Mouse (Mus musculus): ENCODE data around the gene Lrp8. TPM values are rescaled to one million over a fixed set of nuclear protein-coding genes. Genes with fewer than 3 reads are reported as not detected.

Gene Lrp8
- 3.2 TPM for polyA plus RNA-seq (2012; fragmentation: generic; extraction: Trizol)

- H3K36me3 ChIP-seq (ENCODE audit: control insufficient read depth, insufficient read depth): no peaks in the 10 kb centered on the region
- H3K79me2 ChIP-seq (ENCODE audit: control insufficient read depth, insufficient read depth): no peaks in the 10 kb centered on the region
- TF ChIP-seq MAX (IDR thresholded peaks at IDR 0.05; ENCODE audit: low read depth) (no peak), MYOG (IDR thresholded peaks at IDR 0.05; ENCODE audit: control insufficient read depth in 1 of 3, insufficient read depth in 1 of 3, insufficient read length in 2 of 3, low read depth in 2 of 3) (no peak), TCF12 (IDR thresholded peaks at IDR 0.05; ENCODE audit: insufficient read depth, poor library complexity, severe bottlenecking) (no peak), CEBPB (IDR thresholded peaks at IDR 0.05; ENCODE audit: insufficient read depth, poor library complexity, severe bottlenecking) (no peak), TCF3 (IDR thresholded peaks at IDR 0.05; ENCODE audit: insufficient read length, low read depth) (no peak), E2F4 (IDR thresholded peaks at IDR 0.05; ENCODE audit: insufficient read depth) (no peak), MYOD1 (IDR thresholded peaks at IDR 0.05; ENCODE audit: control insufficient read depth in 1 of 3, insufficient read length in 2 of 3, low read depth in 2 of 3) (no peak), POLR2AphosphoS2 (IDR thresholded peaks at IDR 0.05; ENCODE audit: insufficient read length, low read depth) (no peak), SRF (IDR thresholded peaks at IDR 0.05; ENCODE audit: control insufficient read depth, insufficient read length, low read depth) (no peak), REST (IDR thresholded peaks at IDR 0.05; ENCODE audit: insufficient read depth, insufficient read length) (no peak)
- H3K27me3 ChIP-seq (ENCODE audit: control insufficient read depth, insufficient read depth, insufficient read length): no peaks in the 10 kb centered on the region
- peak within 1 kb of the TSS; percentile 50 for H3K4me3 ChIP-seq
- peak within 1 kb of the TSS; percentile 14 for H3ac ChIP-seq (ENCODE audit: control insufficient read depth, insufficient read length)
- peak within 1 kb of the TSS; percentile 96 for H3K4me2 ChIP-seq (ENCODE audit: low read depth)
Observed at GRCm38 (mm10) chr4:107802185-107802449, at the start of gene Lrp8. Gene Lrp8, plus strand, starts transcription at chr4:107802261.

GRCm38 (mm10) chr4:107756222-107756621, 45.8 kb upstream of the Lrp8 start:
- Histone ChIP-seq H3K4me2 (ENCODE audit: low read depth) (no peak overlapping the region), H3ac (ENCODE audit: control insufficient read depth, insufficient read length) (no peak overlapping the region), H3K4me3 (no peak overlapping the region), H3K36me3 (ENCODE audit: control insufficient read depth, insufficient read depth) (no peaks in the 10 kb centered on the region), H3K27me3 (ENCODE audit: control insufficient read depth, insufficient read depth, insufficient read length) (peaks cover 25% of the 10 kb centered on the region), H3K79me2 (ENCODE audit: control insufficient read depth, insufficient read depth) (no peaks in the 10 kb centered on the region)
- TF ChIP-seq POLR2A (IDR thresholded peaks at IDR 0.05; ENCODE audit: insufficient read length, low read depth) (no peak), SRF (IDR thresholded peaks at IDR 0.05; ENCODE audit: control insufficient read depth, insufficient read length, low read depth) (no peak), E2F4 (IDR thresholded peaks at IDR 0.05; ENCODE audit: insufficient read depth) (no peak), MYOD1 (IDR thresholded peaks at IDR 0.05; ENCODE audit: control insufficient read depth in 1 of 3, insufficient read length in 2 of 3, low read depth in 2 of 3) (no peak), TCF12 (IDR thresholded peaks at IDR 0.05; ENCODE audit: insufficient read depth, poor library complexity, severe bottlenecking) (no peak)

GRCm38 (mm10) chr4:107757487-107758470, 44.3 kb upstream of the Lrp8 start:
- Histone ChIP-seq H3K36me3 (ENCODE audit: control insufficient read depth, insufficient read depth) (no peaks in the 10 kb centered on the region), H3K79me2 (ENCODE audit: control insufficient read depth, insufficient read depth) (no peaks in the 10 kb centered on the region), H3K27me3 (ENCODE audit: control insufficient read depth, insufficient read depth, insufficient read length) (peaks cover 33% of the 10 kb centered on the region), H3K4me2 (ENCODE audit: low read depth) (no peak overlapping the region), H3ac (ENCODE audit: control insufficient read depth, insufficient read length) (no peak overlapping the region), H3K4me3 (no peak overlapping the region)
- TF ChIP-seq TCF12 (IDR thresholded peaks at IDR 0.05; ENCODE audit: insufficient read depth, poor library complexity, severe bottlenecking): no peak

GRCm38 (mm10) chr4:107758938-107759337, 43.1 kb upstream of the Lrp8 start:
- Histone ChIP-seq H3K4me2 (ENCODE audit: low read depth) (no peak overlapping the region), H3K79me2 (ENCODE audit: control insufficient read depth, insufficient read depth) (no peaks in the 10 kb centered on the region), H3K36me3 (ENCODE audit: control insufficient read depth, insufficient read depth) (no peaks in the 10 kb centered on the region), H3ac (ENCODE audit: control insufficient read depth, insufficient read length) (no peak overlapping the region), H3K4me3 (no peak overlapping the region), H3K27me3 (ENCODE audit: control insufficient read depth, insufficient read depth, insufficient read length) (peaks cover 33% of the 10 kb centered on the region)
- TF ChIP-seq SRF (IDR thresholded peaks at IDR 0.05; ENCODE audit: control insufficient read depth, insufficient read length, low read depth) (no peak), CEBPB (IDR thresholded peaks at IDR 0.05; ENCODE audit: insufficient read depth, poor library complexity, severe bottlenecking) (no peak), REST (IDR thresholded peaks at IDR 0.05; ENCODE audit: insufficient read depth, insufficient read length) (no peak), MYOG (IDR thresholded peaks at IDR 0.05; ENCODE audit: control insufficient read depth in 1 of 3, insufficient read depth in 1 of 3, insufficient read length in 2 of 3, low read depth in 2 of 3) (no peak), POLR2AphosphoS2 (IDR thresholded peaks at IDR 0.05; ENCODE audit: insufficient read length, low read depth) (no peak), USF1 (IDR thresholded peaks at IDR 0.05; ENCODE audit: low read depth) (no peak)

- no peak overlapping the region for H3K4me2 ChIP-seq (ENCODE audit: low read depth)
- no peaks in the 10 kb centered on the region for H3K36me3 ChIP-seq (ENCODE audit: control insufficient read depth, insufficient read depth)
- H3K4me3 ChIP-seq: no peak overlapping the region
- peaks cover 29% of the 10 kb centered on the region for H3K27me3 ChIP-seq (ENCODE audit: control insufficient read depth, insufficient read depth, insufficient read length)
- TF ChIP-seq REST (IDR thresholded peaks at IDR 0.05; ENCODE audit: insufficient read depth, insufficient read length): no peak
- no peak for TF ChIP-seq MAX (IDR thresholded peaks at IDR 0.05; ENCODE audit: low read depth)
- TF ChIP-seq MYOG (IDR thresholded peaks at IDR 0.05; ENCODE audit: control insufficient read depth in 1 of 3, insufficient read depth in 1 of 3, insufficient read length in 2 of 3, low read depth in 2 of 3): no peak
- no peak for TF ChIP-seq TCF3 (IDR thresholded peaks at IDR 0.05; ENCODE audit: insufficient read length, low read depth)
- no peak for TF ChIP-seq POLR2A (IDR thresholded peaks at IDR 0.05; ENCODE audit: insufficient read length, low read depth)
- H3ac ChIP-seq (ENCODE audit: control insufficient read depth, insufficient read length): no peak overlapping the region
- H3K79me2 ChIP-seq (ENCODE audit: control insufficient read depth, insufficient read depth): no peaks in the 10 kb centered on the region
Observed at GRCm38 (mm10) chr4:107763001-107763400, 39.1 kb upstream of the Lrp8 start.
